Mouse (Mus musculus) heart, embryonic 11.5 days (tissue): Measurements from ENCODE around the gene Tspan14. TPM values are rescaled to one million over a fixed set of nuclear protein-coding genes. Genes with fewer than 3 reads are reported as not detected.

Experiments used
- ATAC-seq: fragments of 200-750 bp; cut with Nextera tagmentation; replicated peaks from 2 replicates; pipeline ENCODE4 v1.8.0; 2017; ENCODE audit warnings: moderate library complexity; ENCODE audit not compliant: insufficient number of reproducible peaks, low FRiP score, low TSS enrichment
- H3K27ac ChIP-seq: fragments of 300-500 bp; sonication (generic); 2 replicates; pipeline ENCODE4 v1.5.1; 2014; ENCODE audit warnings: mild to moderate bottlenecking, low read depth, low read length
- H3K27me3 ChIP-seq: fragments of 300-500 bp; sonication (generic); 2 replicates; pipeline ENCODE4 v1.6.1; 2014; ENCODE audit warnings: mild to moderate bottlenecking, low read length, mixed read lengths; ENCODE audit not compliant: control insufficient read depth, insufficient read depth
- H3K36me3 ChIP-seq: fragments of 300-500 bp; sonication (generic); 2 replicates; pipeline ENCODE4 v1.6.1; 2014; ENCODE audit warnings: mild to moderate bottlenecking, low read length, moderate library complexity, mixed read lengths; ENCODE audit not compliant: control insufficient read depth, insufficient read depth
- H3K4me1 ChIP-seq: fragments of 300-500 bp; sonication (generic); 2 replicates; pipeline ENCODE4 v1.6.1; 2014; ENCODE audit warnings: low read length; ENCODE audit not compliant: control insufficient read depth, insufficient read depth
- H3K4me2 ChIP-seq: fragments of 300-500 bp; sonication (generic); 2 replicates; pipeline ENCODE4 v1.6.1; 2014; ENCODE audit warnings: mild to moderate bottlenecking, moderate library complexity
- H3K4me3 ChIP-seq: fragments of 300-500 bp; sonication (generic); 2 replicates; pipeline ENCODE4 v1.5.1; 2014; ENCODE audit warnings: low read depth, low read length
- H3K9ac ChIP-seq: fragments of 300-500 bp; sonication (generic); 2 replicates; pipeline ENCODE4 v1.6.1; 2014; ENCODE audit warnings: mild to moderate bottlenecking, low read depth, low read length, moderate library complexity
- H3K9me3 ChIP-seq: fragments of 300-500 bp; sonication (generic); replicated peaks from 2 replicates; pipeline ENCODE4 v1.6.1; 2016; ENCODE audit warnings: low read length; ENCODE audit not compliant: control insufficient read depth
- WGBS: fragments of 180-500 bp; shearing (Covaris S2); extraction: QIAGEN DNeasy Blood & Tissue Kit; methylation state at CpG from one replicate; pipeline ENCODE4 v1.1.7; 2014; ENCODE audit not compliant: insufficient replicate concordance; 5-methylcytosine and 5-hydroxymethylcytosine counted together
- polyA plus RNA-seq: library from polyadenylated mRNA; unstranded; fragments of >200 nt; fragmentation: Nextera tagmentation; extraction: Ambion mirVana; gene quantifications from 2 replicates; pipeline ENCODE4 v1.2.1, GENCODE M21; 2014

Gene Tspan14
- polyA plus RNA-seq, 1 experiment from 2014 or later = 43.5 TPM

- Histone ChIP-seq H3K9me3 (no peaks in the 10 kb centered on the region), H3K27me3 (no peaks in the 10 kb centered on the region), H3K4me3 (no peak overlapping the region), H3K4me2 (no peak overlapping the region), H3K9ac (no peak overlapping the region), H3K27ac (no peak overlapping the region), H3K4me1 (peaks cover 9% of the 10 kb centered on the region; the same call in 1 of the 2 replicates), H3K36me3 (no peaks in the 10 kb centered on the region)
- no peak for ATAC-seq
- WGBS = 68% methylated on average over 8 of the region's 8 CpGs
These were observed 70.9 kb downstream of the Tspan14 start for GRCm38 (mm10) chr14:40895681-40896080.

GRCm38 (mm10) chr14:40894576-40895247 lies 71.9 kb downstream of the Tspan14 start:
- Histone ChIP-seq H3K9ac (no peak overlapping the region), H3K27me3 (no peaks in the 10 kb centered on the region), H3K27ac (no peak overlapping the region), H3K4me1 (peaks cover 9% of the 10 kb centered on the region; the same call in 1 of the 2 replicates), H3K4me2 (peak overlapping the region; percentile 61), H3K9me3 (no peaks in the 10 kb centered on the region), H3K36me3 (no peaks in the 10 kb centered on the region), H3K4me3 (no peak overlapping the region)
- 16% methylated on average over 23 of the region's 23 CpGs for WGBS
- ATAC-seq = peak; percentile 39; the same call in 1 of the 2 replicates

- no peaks in the 10 kb centered on the region for H3K27me3 ChIP-seq
- no peak overlapping the region for H3K27ac ChIP-seq
- no peaks in the 10 kb centered on the region for H3K9me3 ChIP-seq
- WGBS = 63% methylated on average over 8 of the region's 8 CpGs
- no peaks in the 10 kb centered on the region for H3K36me3 ChIP-seq
- peaks cover 9% of the 10 kb centered on the region; the same call in 1 of the 2 replicates for H3K4me1 ChIP-seq
- ATAC-seq = no peak
- H3K4me3 ChIP-seq = no peak overlapping the region
- no peak overlapping the region; the same call in 1 of the 2 replicates for H3K4me2 ChIP-seq
- 0 out of 2 replicates have a peak overlapping the region, but pooled peaks have one; percentile 10 for H3K9ac ChIP-seq
These were observed 72.7 kb downstream of the Tspan14 start for GRCm38 (mm10) chr14:40893884-40894283.

GRCm38 (mm10) chr14:40893196-40893595 lies 73.4 kb downstream of the Tspan14 start, which contains the start of gene Sh2d4b:
Gene Sh2d4b, minus strand, starts transcription at chr14:40893266.
- no peaks in the 10 kb centered on the region for H3K9me3 ChIP-seq
- peaks cover 9% of the 10 kb centered on the region; the same call in 1 of the 2 replicates for H3K4me1 ChIP-seq
- no peak for ATAC-seq
- no peak within 1 kb of the TSS for H3K27ac ChIP-seq
- no peaks in the 10 kb centered on the region for H3K36me3 ChIP-seq
- 0 out of 2 replicates have a peak within 1 kb of the TSS, but pooled peaks have one; percentile 10 for H3K9ac ChIP-seq
- 15% methylated on average over 3 of the region's 3 CpGs for whole genome bisulfite sequencing
- H3K4me3 ChIP-seq = no peak within 1 kb of the TSS
- no peak within 1 kb of the TSS; the same call in 1 of the 2 replicates for H3K4me2 ChIP-seq
- no peaks in the 10 kb centered on the region for H3K27me3 ChIP-seq

GRCm38 (mm10) chr14:40892326-40892825 lies 74.2 kb downstream of the Tspan14 start:
- Histone ChIP-seq H3K36me3 (no peaks in the 10 kb centered on the region), H3K9me3 (no peaks in the 10 kb centered on the region), H3K9ac (no peak overlapping the region), H3K4me2 (no peak overlapping the region), H3K27me3 (no peaks in the 10 kb centered on the region), H3K27ac (no peak overlapping the region), H3K4me1 (peaks cover 9% of the 10 kb centered on the region; the same call in 1 of the 2 replicates), H3K4me3 (no peak overlapping the region)
- 76% methylated on average over 7 of the region's 7 CpGs for WGBS
- no peak for ATAC-seq

GRCm38 (mm10) chr14:40891506-40891905 lies 75.1 kb downstream of the Tspan14 start:
- no peak overlapping the region for H3K4me2 ChIP-seq
- peaks cover 9% of the 10 kb centered on the region; the same call in 1 of the 2 replicates for H3K4me1 ChIP-seq
- H3K27me3 ChIP-seq = no peaks in the 10 kb centered on the region
- no peaks in the 10 kb centered on the region for H3K36me3 ChIP-seq
- no peak overlapping the region for H3K4me3 ChIP-seq
- WGBS = 82% methylated on average over 4 of the region's 4 CpGs
- no peak overlapping the region for H3K27ac ChIP-seq
- ATAC-seq = no peak
- no peaks in the 10 kb centered on the region for H3K9me3 ChIP-seq
- no peak overlapping the region for H3K9ac ChIP-seq

- H3K4me2 ChIP-seq = no peak overlapping the region
- no peak for ATAC-seq
- H3K27ac ChIP-seq = no peak overlapping the region
- WGBS = 75% methylated on average over 4 of the region's 4 CpGs
- no peaks in the 10 kb centered on the region for H3K9me3 ChIP-seq
- H3K4me1 ChIP-seq = peaks cover 18% of the 10 kb centered on the region
- H3K27me3 ChIP-seq = no peaks in the 10 kb centered on the region
- no peak overlapping the region for H3K9ac ChIP-seq
- H3K36me3 ChIP-seq = no peaks in the 10 kb centered on the region
- no peak overlapping the region for H3K4me3 ChIP-seq
These were observed 76.9 kb downstream of the Tspan14 start for GRCm38 (mm10) chr14:40889704-40890103.

GRCm38 (mm10) chr14:40889181-40889580 lies 77.4 kb downstream of the Tspan14 start:
- peaks cover 18% of the 10 kb centered on the region for H3K4me1 ChIP-seq
- no peak overlapping the region for H3K4me3 ChIP-seq
- no peaks in the 10 kb centered on the region for H3K27me3 ChIP-seq
- no peak overlapping the region for H3K9ac ChIP-seq
- 70% methylated on average over 2 of the region's 2 CpGs for WGBS
- H3K36me3 ChIP-seq = no peaks in the 10 kb centered on the region
- H3K27ac ChIP-seq = no peak overlapping the region
- no peak for ATAC-seq
- H3K4me2 ChIP-seq = no peak overlapping the region
- no peaks in the 10 kb centered on the region for H3K9me3 ChIP-seq
